Mouse (Mus musculus): ENCODE results near the gene Pknox2. TPM values are rescaled to one million over a fixed set of nuclear protein-coding genes. Genes with fewer than 3 reads are reported as not detected.

Pknox2 gene
- polyA plus RNA-seq, 1 experiment from 2014 or later, result 52.3 TPM

- no peaks in the 10 kb centered on the region for H3K27me3 ChIP-seq (replicated peaks)
- ATAC-seq (ENCODE audit: low FRiP score), result no peak
- H3K4me3 ChIP-seq (replicated peaks), result no peak overlapping the region
- H3K36me3 ChIP-seq, result no peaks in the 10 kb centered on the region
- H3K4me1 ChIP-seq, result peaks cover 80% of the 10 kb centered on the region
- H3K9ac ChIP-seq (replicated peaks), result no peak overlapping the region
- H3K9me3 ChIP-seq (replicated peaks), result no peaks in the 10 kb centered on the region
- peak overlapping the region; percentile 11 for H3K4me2 ChIP-seq
- WGBS, result 12% methylated on average over 8 of the region's 8 CpGs
- 0 out of 2 replicates have a peak overlapping the region, but pooled peaks have one; percentile 15 for H3K27ac ChIP-seq (replicated peaks)
Observed at GRCm38 (mm10) chr9:37139514-37139913, 7.7 kb downstream of the Pknox2 start.

- H3K9ac ChIP-seq (replicated peaks), result no peak overlapping the region
- H3K4me3 ChIP-seq (replicated peaks), result no peak overlapping the region
- peaks cover 74% of the 10 kb centered on the region for H3K4me1 ChIP-seq
- no peaks in the 10 kb centered on the region for H3K36me3 ChIP-seq
- no peak for ATAC-seq (ENCODE audit: low FRiP score)
- 38% methylated on average over 4 of the region's 4 CpGs for WGBS
- H3K27me3 ChIP-seq (replicated peaks), result no peaks in the 10 kb centered on the region
- H3K27ac ChIP-seq (replicated peaks), result no peak overlapping the region; the same call in 1 of the 2 replicates
- no peak overlapping the region for H3K4me2 ChIP-seq
- no peaks in the 10 kb centered on the region for H3K9me3 ChIP-seq (replicated peaks)
Observed at GRCm38 (mm10) chr9:37138883-37139282, 8.3 kb downstream of the Pknox2 start.

- Histone ChIP-seq H3K27me3 (replicated peaks) (no peaks in the 10 kb centered on the region), H3K4me2 (no peak overlapping the region), H3K9me3 (replicated peaks) (no peaks in the 10 kb centered on the region), H3K9ac (replicated peaks) (no peak overlapping the region), H3K27ac (replicated peaks) (0 out of 2 replicates have a peak overlapping the region, but pooled peaks have one; percentile 41), H3K4me1 (peaks cover 52% of the 10 kb centered on the region), H3K4me3 (replicated peaks) (no peak overlapping the region), H3K36me3 (no peaks in the 10 kb centered on the region)
- 56% methylated on average over 13 of the region's 13 CpGs for WGBS
- no peak for ATAC-seq (ENCODE audit: low FRiP score)
Observed at GRCm38 (mm10) chr9:37136340-37136739, 10.9 kb downstream of the Pknox2 start.

GRCm38 (mm10) chr9:37133495-37133894 lies 13.7 kb downstream of the Pknox2 start:
- peaks cover 23% of the 10 kb centered on the region for H3K4me1 ChIP-seq
- H3K4me3 ChIP-seq (replicated peaks), result no peak overlapping the region
- no peak for ATAC-seq (ENCODE audit: low FRiP score)
- no peak overlapping the region for H3K9ac ChIP-seq (replicated peaks)
- H3K9me3 ChIP-seq (replicated peaks), result no peaks in the 10 kb centered on the region
- no peaks in the 10 kb centered on the region for H3K27me3 ChIP-seq (replicated peaks)
- no peak overlapping the region for H3K4me2 ChIP-seq
- WGBS, result 87% methylated on average over 7 of the region's 7 CpGs
- H3K36me3 ChIP-seq, result no peaks in the 10 kb centered on the region
- no peak overlapping the region for H3K27ac ChIP-seq (replicated peaks)

- no peak overlapping the region for H3K9ac ChIP-seq (replicated peaks)
- no peaks in the 10 kb centered on the region for H3K9me3 ChIP-seq (replicated peaks)
- H3K36me3 ChIP-seq, result no peaks in the 10 kb centered on the region
- ATAC-seq (ENCODE audit: low FRiP score), result no peak
- H3K4me3 ChIP-seq (replicated peaks), result no peak overlapping the region
- WGBS, result 87% methylated on average over 6 of the region's 6 CpGs
- no peak overlapping the region for H3K4me2 ChIP-seq
- H3K27me3 ChIP-seq (replicated peaks), result no peaks in the 10 kb centered on the region
- H3K27ac ChIP-seq (replicated peaks), result no peak overlapping the region
- H3K4me1 ChIP-seq, result peaks cover 17% of the 10 kb centered on the region
Observed at GRCm38 (mm10) chr9:37129046-37129445, 18.2 kb downstream of the Pknox2 start.

- Histone ChIP-seq H3K9ac (replicated peaks) (no peak overlapping the region), H3K27ac (replicated peaks) (no peak overlapping the region), H3K4me2 (no peak overlapping the region), H3K36me3 (no peaks in the 10 kb centered on the region), H3K4me1 (peaks cover 41% of the 10 kb centered on the region), H3K27me3 (replicated peaks) (no peaks in the 10 kb centered on the region), H3K4me3 (replicated peaks) (no peak overlapping the region), H3K9me3 (replicated peaks) (no peaks in the 10 kb centered on the region)
- no peak for ATAC-seq (ENCODE audit: low FRiP score)
- WGBS, result 92% methylated on average over 2 of the region's 2 CpGs
Observed at GRCm38 (mm10) chr9:37126197-37126596, 21.0 kb downstream of the Pknox2 start.

- Histone ChIP-seq H3K4me2 (no peak overlapping the region), H3K4me1 (peaks cover 54% of the 10 kb centered on the region), H3K9ac (replicated peaks) (no peak overlapping the region), H3K9me3 (replicated peaks) (no peaks in the 10 kb centered on the region), H3K27me3 (replicated peaks) (no peaks in the 10 kb centered on the region), H3K4me3 (replicated peaks) (no peak overlapping the region), H3K36me3 (no peaks in the 10 kb centered on the region), H3K27ac (replicated peaks) (no peak overlapping the region)
- 66% methylated on average over 8 of the region's 8 CpGs for WGBS
- no peak; the same call in 1 of the 2 replicates for ATAC-seq (ENCODE audit: low FRiP score)
Observed at GRCm38 (mm10) chr9:37124696-37125480, 22.3 kb downstream of the Pknox2 start.

- Histone ChIP-seq H3K9ac (replicated peaks) (no peak overlapping the region), H3K4me2 (no peak overlapping the region), H3K27ac (replicated peaks) (peak overlapping the region; percentile 75), H3K4me3 (replicated peaks) (no peak overlapping the region), H3K27me3 (replicated peaks) (no peaks in the 10 kb centered on the region), H3K36me3 (no peaks in the 10 kb centered on the region), H3K4me1 (peaks cover 62% of the 10 kb centered on the region), H3K9me3 (replicated peaks) (no peaks in the 10 kb centered on the region)
- ATAC-seq (ENCODE audit: low FRiP score), result 0 out of 2 replicates have a peak, but pooled peaks have one; percentile 9
- 26% methylated on average over 7 of the region's 7 CpGs for WGBS
Observed at GRCm38 (mm10) chr9:37123384-37123783, 23.8 kb downstream of the Pknox2 start.

GRCm38 (mm10) chr9:37122971-37123370 lies 24.2 kb downstream of the Pknox2 start:
- H3K9me3 ChIP-seq (replicated peaks), result no peaks in the 10 kb centered on the region
- peak; percentile 29; the same call in 1 of the 2 replicates for ATAC-seq (ENCODE audit: low FRiP score)
- peak overlapping the region; percentile 75 for H3K27ac ChIP-seq (replicated peaks)
- H3K36me3 ChIP-seq, result no peaks in the 10 kb centered on the region
- no peak overlapping the region for H3K9ac ChIP-seq (replicated peaks)
- WGBS, result 24% methylated on average over 6 of the region's 6 CpGs
- no peak overlapping the region for H3K4me3 ChIP-seq (replicated peaks)
- H3K4me2 ChIP-seq, result no peak overlapping the region
- H3K27me3 ChIP-seq (replicated peaks), result no peaks in the 10 kb centered on the region; the same call in 1 of the 2 replicates
- peaks cover 63% of the 10 kb centered on the region for H3K4me1 ChIP-seq

GRCm38 (mm10) chr9:37122381-37122780 lies 24.8 kb downstream of the Pknox2 start:
- H3K4me1 ChIP-seq, result peaks cover 64% of the 10 kb centered on the region
- H3K27ac ChIP-seq (replicated peaks), result peak overlapping the region; percentile 75

GRCm38 (mm10) chr9:37121761-37122331 lies 25.4 kb downstream of the Pknox2 start:
- no peak overlapping the region; the same call in 1 of the 2 replicates for H3K9ac ChIP-seq (replicated peaks)
- H3K27me3 ChIP-seq (replicated peaks), result no peaks in the 10 kb centered on the region; the same call in 1 of the 2 replicates
- 14% methylated on average over 4 of the region's 4 CpGs for WGBS
- peaks cover 65% of the 10 kb centered on the region for H3K4me1 ChIP-seq
- no peaks in the 10 kb centered on the region for H3K9me3 ChIP-seq (replicated peaks)
- no peak overlapping the region for H3K4me3 ChIP-seq (replicated peaks)
- ATAC-seq (ENCODE audit: low FRiP score), result peak; percentile 28; the same call in 1 of the 2 replicates
- 0 out of 2 replicates have a peak overlapping the region, but pooled peaks have one; percentile 6 for H3K4me2 ChIP-seq
- H3K27ac ChIP-seq (replicated peaks), result peak overlapping the region; percentile 75
- H3K36me3 ChIP-seq, result no peaks in the 10 kb centered on the region

More at GRCm38 (mm10) chr9:37122381-37122780, 24.8 kb downstream of the Pknox2 start:
- Histone ChIP-seq H3K36me3 (no peaks in the 10 kb centered on the region), H3K27me3 (replicated peaks) (no peaks in the 10 kb centered on the region; the same call in 1 of the 2 replicates), H3K4me3 (replicated peaks) (no peak overlapping the region), H3K9ac (replicated peaks) (no peak overlapping the region), H3K4me2 (no peak overlapping the region), H3K9me3 (replicated peaks) (no peaks in the 10 kb centered on the region)
- 0 out of 2 replicates have a peak, but pooled peaks have one; percentile 2 for ATAC-seq (ENCODE audit: low FRiP score)
- 28% methylated on average over 1 of the region's 1 CpGs for WGBS
